Mouse (Mus musculus) embryonic fibroblast, embryonic 13.5 days (primary cell): ENCODE measurements at regions not wholly inside any gene's neighbourhood (a gene's known extent, or its start where the extent isn't known, plus 50 kb on each side); places are given as distances from the start of the nearest gene placed in this dataset.

Experiments
- CTCF ChIP-seq: IDR thresholded peaks from 2 replicates; pipeline ENCODE4 v1.5.1; 2011; ENCODE audit warnings: mild to moderate bottlenecking, control low read depth, low read length, moderate library complexity, borderline replicate concordance; ENCODE audit not compliant: insufficient read depth
- POLR2A ChIP-seq: IDR thresholded peaks from 2 replicates; pipeline ENCODE4 v1.6.1; 2011; ENCODE audit warnings: low read depth, mild to moderate bottlenecking, control low read depth, low read length, moderate library complexity

- no peak for TF ChIP-seq POLR2A
- no peak for TF ChIP-seq CTCF
These were observed 664.8 kb upstream of the Slit2 start for GRCm38 (mm10) chr5:47318147-47318546.
